Mouse (Mus musculus) small intestine, adult 2 months (tissue): ENCODE measurements at regions not wholly inside any gene's neighbourhood (a gene's known extent, or its start where the extent isn't known, plus 50 kb on each side); places are given as distances from the start of the nearest gene placed in this dataset.

ENCODE experiments used
- H3K27ac ChIP-seq: fragments of 200-500 bp; 2 replicates; pipeline ENCODE4 v1.5.1; 2012; ENCODE audit warnings: low read depth, low read length, control low read depth, inconsistent platforms; ENCODE audit not compliant: insufficient read depth
- H3K27me3 ChIP-seq: fragments of 200-500 bp; 2 replicates; pipeline ENCODE4 v1.6.1; 2012; ENCODE audit warnings: mild to moderate bottlenecking, moderate library complexity, low read length, inconsistent platforms; ENCODE audit not compliant: control insufficient read depth, insufficient read depth
- H3K36me3 ChIP-seq: fragments of 200-500 bp; 2 replicates; pipeline ENCODE4 v1.6.1; 2012; ENCODE audit warnings: mild to moderate bottlenecking, low read length, control low read depth, inconsistent platforms; ENCODE audit not compliant: control insufficient read depth, insufficient read depth
- H3K4me1 ChIP-seq: fragments of 200-500 bp; 2 replicates; pipeline ENCODE4 v1.6.1; 2012; ENCODE audit warnings: low read length, inconsistent platforms, mixed read lengths; ENCODE audit not compliant: control insufficient read depth, insufficient read depth, insufficient read length
- H3K4me3 ChIP-seq: fragments of 200-500 bp; 2 replicates; pipeline ENCODE4 v1.5.1; 2012; ENCODE audit warnings: low read depth, mild to moderate bottlenecking, control low read depth, inconsistent platforms, low read length, moderate library complexity
- CTCF ChIP-seq: fragments of 200-500 bp; IDR thresholded peaks from 2 replicates; pipeline ENCODE4 v1.5.1; 2012; ENCODE audit warnings: low read depth, mild to moderate bottlenecking, control low read depth, inconsistent platforms, low read length, moderate library complexity, mixed read lengths; ENCODE audit not compliant: insufficient replicate concordance, insufficient read length; ENCODE audit errors: extremely low read depth
- POLR2A ChIP-seq: fragments of 200-500 bp; IDR thresholded peaks from 2 replicates; pipeline ENCODE4 v1.6.1; 2012; ENCODE audit warnings: low read depth, mild to moderate bottlenecking, control low read depth, inconsistent platforms, low read length, moderate library complexity
- WGBS: fragments of 180-500 bp; shearing (Covaris S2); methylation state at CpG from one replicate; pipeline ENCODE4 v1.1.7; 2018; 5-methylcytosine and 5-hydroxymethylcytosine counted together

GRCm38 (mm10) chr7:36016926-36017753 is 214.3 kb upstream of the Zfp507 start:
- WGBS, result 43% methylated on average over 19 of the region's 19 CpGs
- H3K4me3 ChIP-seq, result no peak overlapping the region
- H3K36me3 ChIP-seq, result no peaks in the 10 kb centered on the region
- H3K27me3 ChIP-seq, result no peaks in the 10 kb centered on the region
- H3K27ac ChIP-seq, result no peak overlapping the region
- TF ChIP-seq CTCF, result no peak
- no peak for TF ChIP-seq POLR2A
- H3K4me1 ChIP-seq, result no peaks in the 10 kb centered on the region

DNA sequence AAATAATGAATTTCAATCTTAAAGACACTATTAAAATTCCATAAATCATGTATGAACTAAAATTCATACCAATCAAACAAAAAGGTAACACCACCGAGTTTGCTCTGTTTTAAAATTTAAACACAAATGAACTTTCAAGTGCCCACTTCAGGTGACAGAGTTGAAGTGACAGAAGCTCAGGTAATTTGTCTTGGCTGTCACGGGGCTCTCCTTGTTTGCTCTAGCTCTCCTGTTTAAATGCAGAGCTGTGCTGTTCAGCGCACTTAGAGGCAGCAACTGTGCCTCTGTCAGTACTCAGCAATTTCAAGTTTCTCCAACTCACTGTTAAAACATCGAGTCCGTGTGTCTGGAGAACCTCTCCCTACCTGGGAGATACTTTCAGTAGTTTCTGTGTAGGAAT is 193.8 kb upstream of the Zfp507 start:
- Histone ChIP-seq H3K4me3 (no peak overlapping the region), H3K4me1 (no peaks in the 10 kb centered on the region), H3K27ac (no peak overlapping the region), H3K36me3 (no peaks in the 10 kb centered on the region), H3K27me3 (no peaks in the 10 kb centered on the region)
- TF ChIP-seq POLR2A (no peak), CTCF (no peak)
- 32% methylated on average over 5 of the region's 5 CpGs for WGBS

- H3K4me1 ChIP-seq, result no peaks in the 10 kb centered on the region
- TF ChIP-seq POLR2A (no peak), CTCF (no peak)
- no peak overlapping the region for H3K4me3 ChIP-seq
- no peak overlapping the region for H3K27ac ChIP-seq
- no peaks in the 10 kb centered on the region for H3K36me3 ChIP-seq
- 65% methylated on average over 8 of the region's 8 CpGs for WGBS
- H3K27me3 ChIP-seq, result no peaks in the 10 kb centered on the region
Measured at GRCm38 (mm10) chr7:35992511-35992910, 189.7 kb upstream of the Zfp507 start.

GRCm38 (mm10) chr7:35991141-35991540 is 188.3 kb upstream of the Zfp507 start:
- 66% methylated on average over 5 of the region's 5 CpGs for WGBS
- H3K36me3 ChIP-seq, result no peaks in the 10 kb centered on the region
- no peak for TF ChIP-seq POLR2A
- TF ChIP-seq CTCF, result no peak
- no peak overlapping the region for H3K27ac ChIP-seq
- H3K4me1 ChIP-seq, result no peaks in the 10 kb centered on the region
- no peaks in the 10 kb centered on the region for H3K27me3 ChIP-seq
- no peak overlapping the region for H3K4me3 ChIP-seq

GRCm38 (mm10) chr7:35989456-35989855 is 186.7 kb upstream of the Zfp507 start:
- Histone ChIP-seq H3K27me3 (no peaks in the 10 kb centered on the region), H3K36me3 (no peaks in the 10 kb centered on the region), H3K4me1 (no peaks in the 10 kb centered on the region), H3K4me3 (no peak overlapping the region), H3K27ac (no peak overlapping the region)
- no peak for TF ChIP-seq CTCF
- WGBS, result 68% methylated on average over 8 of the region's 8 CpGs

GRCm38 (mm10) chr7:35988449-35989109 is 185.8 kb upstream of the Zfp507 start:
- TF ChIP-seq POLR2A (no peak), CTCF (no peak)
- 74% methylated on average over 13 of the region's 13 CpGs for WGBS
- no peaks in the 10 kb centered on the region for H3K36me3 ChIP-seq

DNA sequence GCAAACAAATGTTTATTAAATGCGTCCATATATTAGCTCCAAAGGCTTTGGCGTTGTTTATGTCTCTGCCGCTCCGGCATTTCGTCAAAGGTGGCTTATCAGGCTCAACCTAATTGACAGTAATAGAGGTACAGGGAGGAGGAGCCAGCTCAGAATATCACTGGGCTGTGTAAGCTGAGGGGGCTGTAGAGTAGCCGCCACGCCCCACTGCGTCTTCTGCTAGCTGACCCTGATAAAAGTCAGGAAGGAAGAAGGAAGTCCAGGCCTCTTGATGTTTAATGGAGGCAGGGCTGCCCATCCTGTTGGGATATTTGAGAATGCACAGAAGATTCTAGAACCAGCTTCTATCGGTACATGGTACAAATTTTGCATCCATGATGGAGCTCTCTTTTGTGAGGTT is 175.2 kb upstream of the Zfp507 start:
- H3K27ac ChIP-seq, result no peak overlapping the region
- H3K27me3 ChIP-seq, result no peaks in the 10 kb centered on the region
- no peaks in the 10 kb centered on the region for H3K4me1 ChIP-seq
- no peak overlapping the region for H3K4me3 ChIP-seq
- 78% methylated on average over 9 of the region's 9 CpGs for WGBS
- no peaks in the 10 kb centered on the region for H3K36me3 ChIP-seq
- TF ChIP-seq POLR2A, result no peak
- TF ChIP-seq CTCF, result no peak

More at GRCm38 (mm10) chr7:35988449-35989109, 185.8 kb upstream of the Zfp507 start:
- Histone ChIP-seq H3K27ac (no peak overlapping the region), H3K27me3 (no peaks in the 10 kb centered on the region), H3K4me1 (no peaks in the 10 kb centered on the region), H3K4me3 (no peak overlapping the region)
